Mouse (Mus musculus) liver, embryonic 16.5 days (tissue): ENCODE measurements around the gene Cenps. TPM values are rescaled to one million over a fixed set of nuclear protein-coding genes. Genes with fewer than 3 reads are reported as not detected.

Source experiments
- ATAC-seq: fragments of 200-750 bp; cut with Nextera tagmentation; 2 replicates; pipeline ENCODE4 v1.8.0; 2017; ENCODE audit warnings: low read depth, mild to moderate bottlenecking, moderate number of reproducible peaks, moderate library complexity
- H3K27ac ChIP-seq: fragments of 300-500 bp; sonication (generic); 2 replicates; pipeline ENCODE4 v1.5.1; 2014; ENCODE audit warnings: mild to moderate bottlenecking, low read length
- H3K27me3 ChIP-seq: fragments of 300-500 bp; sonication (generic); 2 replicates; pipeline ENCODE4 v1.6.1; 2014; ENCODE audit warnings: low read depth, low read length, mixed read lengths; ENCODE audit not compliant: control insufficient read depth, insufficient read depth
- H3K36me3 ChIP-seq: fragments of 300-500 bp; sonication (generic); 2 replicates; pipeline ENCODE4 v1.6.1; 2014; ENCODE audit warnings: mild to moderate bottlenecking; ENCODE audit not compliant: control insufficient read depth, insufficient read depth
- H3K4me1 ChIP-seq: fragments of 300-500 bp; sonication (generic); 2 replicates; pipeline ENCODE4 v1.6.1; 2014; ENCODE audit warnings: low read depth, low read length, mixed read lengths; ENCODE audit not compliant: control insufficient read depth
- H3K4me2 ChIP-seq: fragments of 300-500 bp; sonication (generic); 2 replicates; pipeline ENCODE4 v1.6.1; 2014; ENCODE audit warnings: low read depth, low read length, mixed read lengths
- H3K4me3 ChIP-seq: fragments of 300-500 bp; sonication (generic); 2 replicates; pipeline ENCODE4 v1.5.1; 2014; ENCODE audit warnings: low read depth, mild to moderate bottlenecking, low read length
- H3K9ac ChIP-seq: fragments of 300-500 bp; sonication (generic); 2 replicates; pipeline ENCODE4 v1.6.1; 2014; ENCODE audit warnings: low read depth, low read length
- H3K9me3 ChIP-seq: fragments of 300-500 bp; sonication (generic); replicated peaks from 2 replicates; pipeline ENCODE4 v1.6.1; 2016; ENCODE audit warnings: low read length; ENCODE audit not compliant: control insufficient read depth
- WGBS: fragments of 180-500 bp; shearing (Covaris S2); extraction: QIAGEN DNeasy Blood & Tissue Kit; methylation state at CpG from one replicate; pipeline ENCODE4 v1.1.7; 2014; ENCODE audit not compliant: insufficient replicate concordance; 5-methylcytosine and 5-hydroxymethylcytosine counted together
- polyA plus RNA-seq: library from polyadenylated mRNA; unstranded; fragments of >200 nt; fragmentation: Nextera tagmentation; extraction: Ambion mirVana; gene quantifications from 2 replicates; pipeline ENCODE4 v1.2.1, GENCODE M21; 2015

Cenps gene
- polyA plus RNA-seq, 1 experiment from 2014 or later, result 10.6 TPM

- peaks cover 8% of the 10 kb centered on the region for H3K4me1 ChIP-seq
- H3K27ac ChIP-seq, result no peak overlapping the region; the same call in 1 of the 2 replicates
- 69% methylated on average over 5 of the region's 5 CpGs for WGBS
- H3K4me2 ChIP-seq, result no peak overlapping the region
- ATAC-seq, result no peak
- H3K27me3 ChIP-seq, result no peaks in the 10 kb centered on the region
- H3K36me3 ChIP-seq, result no peaks in the 10 kb centered on the region
- H3K4me3 ChIP-seq, result no peak overlapping the region
- H3K9ac ChIP-seq, result no peak overlapping the region
- H3K9me3 ChIP-seq, result no peaks in the 10 kb centered on the region
These were observed 4.0 kb downstream of the Cenps start for GRCm38 (mm10) chr4:149133395-149133794.

GRCm38 (mm10) chr4:149131789-149132565 lies 5.5 kb downstream of the Cenps start:
- Histone ChIP-seq H3K4me3 (no peak overlapping the region), H3K9me3 (no peaks in the 10 kb centered on the region), H3K27ac (peak overlapping the region; percentile 21; the same call in 1 of the 2 replicates), H3K9ac (no peak overlapping the region), H3K36me3 (no peaks in the 10 kb centered on the region), H3K4me2 (no peak overlapping the region), H3K27me3 (no peaks in the 10 kb centered on the region), H3K4me1 (peaks cover 7% of the 10 kb centered on the region)
- peak; percentile 50; the same call in 1 of the 2 replicates for ATAC-seq
- 74% methylated on average over 21 of the region's 21 CpGs for WGBS

GRCm38 (mm10) chr4:149131021-149131752 lies 6.2 kb downstream of the Cenps start:
- Histone ChIP-seq H3K9me3 (no peaks in the 10 kb centered on the region), H3K9ac (no peak overlapping the region), H3K27ac (no peak overlapping the region), H3K4me1 (no peaks in the 10 kb centered on the region; the same call in 1 of the 2 replicates), H3K4me2 (no peak overlapping the region), H3K4me3 (no peak overlapping the region), H3K36me3 (no peaks in the 10 kb centered on the region), H3K27me3 (no peaks in the 10 kb centered on the region)
- no peak for ATAC-seq
- 83% methylated on average over 23 of the region's 23 CpGs for WGBS

- no peak for ATAC-seq
- Histone ChIP-seq H3K4me1 (no peaks in the 10 kb centered on the region; the same call in none of the 2 replicates), H3K36me3 (no peaks in the 10 kb centered on the region), H3K27ac (no peak overlapping the region), H3K27me3 (no peaks in the 10 kb centered on the region), H3K9ac (no peak overlapping the region), H3K4me3 (no peak overlapping the region), H3K9me3 (no peaks in the 10 kb centered on the region), H3K4me2 (no peak overlapping the region)
- 71% methylated on average over 18 of the region's 18 CpGs for WGBS
These were observed 9.0 kb downstream of the Cenps start for GRCm38 (mm10) chr4:149128467-149128866.

GRCm38 (mm10) chr4:149126663-149127062 lies 10.8 kb downstream of the Cenps start, which contains the start of gene Cort:
Gene Cort (minus strand): TSS chr4:149126763.
- 79% methylated on average over 11 of the region's 11 CpGs for WGBS
- no peak for ATAC-seq
- H3K27ac ChIP-seq, result no peak within 1 kb of the TSS

GRCm38 (mm10) chr4:149126115-149126509 lies 11.3 kb downstream of the Cenps start:
- ATAC-seq, result no peak
- 76% methylated on average over 6 of the region's 6 CpGs for WGBS

More at GRCm38 (mm10) chr4:149126663-149127062, 10.8 kb downstream of the Cenps start, which contains the start of gene Cort:
- H3K27me3 ChIP-seq, result no peaks in the 10 kb centered on the region
- H3K4me2 ChIP-seq, result no peak within 1 kb of the TSS
- H3K4me1 ChIP-seq, result no peaks in the 10 kb centered on the region; the same call in 1 of the 2 replicates
- H3K36me3 ChIP-seq, result no peaks in the 10 kb centered on the region
- H3K4me3 ChIP-seq, result no peak within 1 kb of the TSS
- no peaks in the 10 kb centered on the region for H3K9me3 ChIP-seq
- H3K9ac ChIP-seq, result no peak within 1 kb of the TSS

GRCm38 (mm10) chr4:149125341-149126114 lies 11.9 kb downstream of the Cenps start:
- Histone ChIP-seq H3K9me3 (no peaks in the 10 kb centered on the region), H3K27ac (no peak overlapping the region), H3K9ac (no peak overlapping the region), H3K36me3 (no peaks in the 10 kb centered on the region), H3K4me2 (no peak overlapping the region), H3K27me3 (no peaks in the 10 kb centered on the region), H3K4me3 (no peak overlapping the region), H3K4me1 (no peaks in the 10 kb centered on the region; the same call in 1 of the 2 replicates)
- no peak for ATAC-seq
- 39% methylated on average over 11 of the region's 11 CpGs for WGBS

More at GRCm38 (mm10) chr4:149126115-149126509, 11.3 kb downstream of the Cenps start:
- Histone ChIP-seq H3K27ac (no peak overlapping the region), H3K36me3 (no peaks in the 10 kb centered on the region), H3K27me3 (no peaks in the 10 kb centered on the region), H3K9me3 (no peaks in the 10 kb centered on the region), H3K9ac (no peak overlapping the region), H3K4me2 (no peak overlapping the region), H3K4me1 (no peaks in the 10 kb centered on the region; the same call in 1 of the 2 replicates), H3K4me3 (no peak overlapping the region)

- 62% methylated on average over 5 of the region's 5 CpGs for WGBS
- Histone ChIP-seq H3K9ac (no peak overlapping the region), H3K4me3 (no peak overlapping the region)
These were observed 14.0 kb downstream of the Cenps start for GRCm38 (mm10) chr4:149123432-149123831.

More at GRCm38 (mm10) chr4:149123432-149123831, 14.0 kb downstream of the Cenps start:
- H3K4me1 ChIP-seq, result peaks cover 5% of the 10 kb centered on the region
- H3K27ac ChIP-seq, result no peak overlapping the region
- no peak overlapping the region for H3K4me2 ChIP-seq
- ATAC-seq, result no peak
- H3K27me3 ChIP-seq, result no peaks in the 10 kb centered on the region
- H3K36me3 ChIP-seq, result no peaks in the 10 kb centered on the region
- no peaks in the 10 kb centered on the region for H3K9me3 ChIP-seq
